Comparison of ENCODE assay signal across 17 mouse cellular contexts in the genomic region with DNA sequence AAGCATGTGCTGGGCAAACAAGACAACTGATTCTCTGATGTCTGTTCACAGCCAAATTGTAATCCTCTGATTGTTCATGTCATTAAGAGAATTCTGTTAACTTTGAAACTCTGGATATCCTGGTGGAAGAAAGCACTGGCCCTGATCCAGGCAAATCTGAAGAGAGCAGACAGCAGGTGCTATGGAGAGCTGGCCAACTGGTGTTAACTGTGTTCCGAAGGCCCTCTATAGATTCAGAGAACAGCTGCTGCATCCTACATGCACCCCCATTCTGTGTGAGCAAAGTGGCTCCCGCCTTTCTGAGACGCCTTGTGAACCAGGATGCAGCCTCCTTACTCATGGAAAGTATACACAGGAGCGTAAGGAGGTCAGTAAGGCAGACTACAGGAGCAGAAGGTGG.
DNase-seq lines count a peak whose midpoint lies in the region; ATAC-seq lines count a peak whose summit lies in the region.
"Had no signal": no experiment of that assay in that cellular context is flagged by ENCODE, and none has a peak within 500 bp of the region (broad histone marks: within the 10 kb centered on the region; RNA-seq: fewer than 3 reads in every experiment).

No protein-coding gene starts in this region.

- DNase-seq in hindbrain, embryonic 14.5 days (ENCODE audit: low spot score): peak; percentile 38
- peak; percentile 4 for DNase-seq in retina, postnatal 1 day
- DNase-seq in retina, embryonic 14.5 days (ENCODE audit: low spot score): no peak
- DNase-seq in left cerebral cortex, postnatal 25 days (ENCODE audit: low spot score in 2 of 2): peak; percentile 31 to 78
- peak; percentile 57 for DNase-seq in telencephalon, adult 2 months (ENCODE audit: low read depth, low spot score)
- DNase-seq in urinary bladder, postnatal 36 days (ENCODE audit: low spot score in 2 of 2): no peak
- DNase-seq in adrenal gland, postnatal 36 days: no peak
- DNase-seq: cerebellum, postnatal 36 days; gastrocnemius, adult 2 months; heart, postnatal 36 days; kidney, adult 8-10 months; liver, embryonic 13.5 days; lung, postnatal 10 days had no signal

- no peaks in the 10 kb centered on the region for H3K36me3 ChIP-seq in hindbrain, embryonic 14.5 days (replicated peaks; ENCODE audit: control insufficient read depth, insufficient read depth)
- H3K36me3 ChIP-seq in hindbrain, embryonic 12.5 days: no peaks in the 10 kb centered on the region
- H3K36me3 ChIP-seq: embryonic facial prominence, embryonic 15.5 days; liver, embryonic 13.5 days had no signal

- intact Hi-C loops in left cerebral cortex, postnatal 25 days (cut with DNase I): no loop called here

- no peak overlapping the region for H3K4me2 ChIP-seq in hindbrain, embryonic 14.5 days (replicated peaks)
- H3K4me2 ChIP-seq in hindbrain, embryonic 12.5 days (replicated peaks): no peak overlapping the region
- H3K4me2 ChIP-seq: embryonic facial prominence, embryonic 15.5 days; liver, embryonic 13.5 days had no signal

- no peak overlapping the region for H3K27ac ChIP-seq in hindbrain, embryonic 14.5 days
- H3K27ac ChIP-seq in hindbrain, embryonic 12.5 days: no peak overlapping the region
- H3K27ac ChIP-seq: embryonic facial prominence, embryonic 15.5 days; gastrocnemius, adult 2 months; liver, embryonic 13.5 days had no signal

- ATAC-seq in hindbrain, embryonic 14.5 days (ENCODE audit: low FRiP score): no peak; the same call in 1 of the 2 replicates
- ATAC-seq in hindbrain, embryonic 12.5 days (ENCODE audit: low FRiP score): no peak
- ATAC-seq: Patski had no signal

- no peak overlapping the region for H3K9ac ChIP-seq in hindbrain, embryonic 14.5 days
- H3K9ac ChIP-seq in hindbrain, embryonic 12.5 days: no peak overlapping the region
- H3K9ac ChIP-seq: embryonic facial prominence, embryonic 15.5 days; liver, embryonic 13.5 days had no signal

- no peaks in the 10 kb centered on the region for H3K9me3 ChIP-seq in hindbrain, embryonic 14.5 days (ENCODE audit: control insufficient read depth, low read length)
- no peaks in the 10 kb centered on the region for H3K9me3 ChIP-seq in hindbrain, embryonic 12.5 days (replicated peaks)
- H3K9me3 ChIP-seq: embryonic facial prominence, embryonic 15.5 days; liver, embryonic 13.5 days had no signal

- H3K4me3 ChIP-seq in hindbrain, embryonic 14.5 days (replicated peaks; ENCODE audit: low read length): no peak overlapping the region
- no peak overlapping the region for H3K4me3 ChIP-seq in hindbrain, embryonic 12.5 days
- H3K4me3 ChIP-seq: embryonic facial prominence, embryonic 15.5 days; gastrocnemius, adult 2 months; liver, embryonic 13.5 days had no signal

- WGBS in hindbrain, embryonic 14.5 days: 72% methylated on average over 4 of the region's 4 CpGs
- 85% methylated on average over 4 of the region's 4 CpGs for WGBS in hindbrain, embryonic 12.5 days

- 0 out of 2 replicates have a peak, but pooled peaks cover 8% of the 10 kb centered on the region for H3K4me1 ChIP-seq in hindbrain, embryonic 14.5 days (replicated peaks; ENCODE audit: control insufficient read depth, insufficient read depth, low read length)
- H3K4me1 ChIP-seq in hindbrain, embryonic 12.5 days: no peaks in the 10 kb centered on the region
- H3K4me1 ChIP-seq: embryonic facial prominence, embryonic 15.5 days; liver, embryonic 13.5 days had no signal

- no peaks in the 10 kb centered on the region for H3K27me3 ChIP-seq in hindbrain, embryonic 14.5 days (ENCODE audit: control insufficient read depth, insufficient read depth, low read length)
- H3K27me3 ChIP-seq in hindbrain, embryonic 12.5 days: no peaks in the 10 kb centered on the region
- H3K27me3 ChIP-seq: CH12.LX; embryonic facial prominence, embryonic 15.5 days; liver, embryonic 13.5 days; Patski had no signal

Comparison
In these comparisons a context has a peak if more than half of its experiments do, and no peak if none do; other contexts are left out.
1. DNase-seq: peak in hindbrain, embryonic 14.5 days (single experiment), retina, postnatal 1 day (single experiment), left cerebral cortex, postnatal 25 days (2 of 2) and telencephalon, adult 2 months (single experiment); none in retina, embryonic 14.5 days (single experiment), urinary bladder, postnatal 36 days (0 of 2) and adrenal gland, postnatal 36 days (0 of 2).